Mouse (Mus musculus): ENCODE data around the gene Orai1. TPM values are rescaled to one million over a fixed set of nuclear protein-coding genes. Genes with fewer than 3 reads are reported as not detected.
A peak's percentile ranks its signal among the peaks of the same experiment; 100 is the strongest.

Gene Orai1
- polyA plus RNA-seq, 1 experiment from 2014 or later = 16.6 TPM

DNA sequence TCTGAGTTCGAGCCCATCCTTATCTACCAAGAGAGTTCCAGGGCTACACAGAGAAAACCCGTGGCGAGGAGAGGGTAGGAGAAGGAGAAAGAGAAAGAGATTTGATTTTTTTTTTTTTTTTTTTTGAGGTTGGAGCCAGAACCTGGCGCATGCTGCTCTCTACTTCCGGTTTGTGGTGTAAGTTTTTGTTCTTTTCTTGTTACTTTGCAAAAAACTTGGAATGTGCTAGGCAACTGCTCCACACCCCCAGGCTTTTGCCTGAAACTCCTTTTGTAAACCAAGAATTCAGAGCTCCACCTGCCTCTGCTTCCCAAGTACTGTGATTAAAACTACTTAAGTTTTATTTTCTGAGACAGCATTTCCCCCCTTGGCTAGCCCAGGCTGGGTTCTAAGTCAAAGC is 23.2 kb downstream of the Orai1 start:
- Histone ChIP-seq H3K9me3 (replicated peaks; ENCODE audit: control insufficient read depth, low read length) (no peaks in the 10 kb centered on the region), H3K4me1 (ENCODE audit: control insufficient read depth, insufficient read depth, low read length) (peaks cover 14% of the 10 kb centered on the region), H3K36me3 (ENCODE audit: control insufficient read depth, insufficient read depth, low read length) (no peaks in the 10 kb centered on the region), H3K27me3 (ENCODE audit: control insufficient read depth, insufficient read depth, low read length) (no peaks in the 10 kb centered on the region), H3K4me3 (replicated peaks; ENCODE audit: low read length) (no peak overlapping the region), H3K9ac (ENCODE audit: low read length) (no peak overlapping the region), H3K4me2 (ENCODE audit: low read depth, low read length) (no peak overlapping the region), H3K27ac (ENCODE audit: low read length) (no peak overlapping the region)
- ATAC-seq (ENCODE audit: insufficient read depth, low FRiP score) = no peak
- WGBS = 84% methylated on average over 5 of the region's 5 CpGs

DNA sequence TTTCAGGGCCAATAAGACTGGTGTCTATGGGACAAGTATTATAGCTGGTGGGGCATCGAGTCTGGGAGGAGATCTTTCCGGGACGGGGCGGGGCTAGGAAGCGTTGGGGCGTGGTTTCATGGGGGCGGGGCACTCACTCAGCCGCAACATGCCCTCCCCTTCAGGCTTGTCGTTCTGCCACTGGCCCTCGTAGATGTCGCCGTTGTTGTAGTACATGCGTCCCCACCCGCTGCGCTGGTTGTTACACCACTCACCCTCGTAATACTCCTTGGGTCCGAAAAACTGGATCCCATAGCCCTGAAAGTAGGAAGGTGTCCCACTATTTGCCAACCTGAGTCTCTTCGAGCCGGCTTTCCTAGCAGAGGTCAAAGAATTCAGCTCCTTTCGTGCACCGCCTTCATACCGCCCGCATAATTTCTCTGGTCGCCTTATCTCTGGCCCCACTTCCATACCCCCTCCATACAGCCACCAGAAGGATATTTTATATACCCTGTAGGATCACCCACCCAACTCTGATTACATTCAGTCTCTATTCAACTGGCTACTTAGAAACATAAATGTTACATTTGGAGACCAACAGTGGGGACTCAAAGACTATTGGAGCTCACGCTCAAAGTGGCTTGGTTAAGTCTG is 24.4 kb downstream of the Orai1 start:
- no peaks in the 10 kb centered on the region for H3K36me3 ChIP-seq (ENCODE audit: control insufficient read depth, insufficient read depth, low read length)
- H3K4me3 ChIP-seq (replicated peaks; ENCODE audit: low read length) = peak overlapping the region; percentile 48
- WGBS = 4% methylated on average over 25 of the region's 25 CpGs
- H3K9me3 ChIP-seq (replicated peaks; ENCODE audit: control insufficient read depth, low read length) = no peaks in the 10 kb centered on the region
- H3K27me3 ChIP-seq (ENCODE audit: control insufficient read depth, insufficient read depth, low read length) = no peaks in the 10 kb centered on the region
- peaks cover 14% of the 10 kb centered on the region for H3K4me1 ChIP-seq (ENCODE audit: control insufficient read depth, insufficient read depth, low read length)
- H3K27ac ChIP-seq (ENCODE audit: low read length) = no peak overlapping the region
- H3K4me2 ChIP-seq (ENCODE audit: low read depth, low read length) = peak overlapping the region; percentile 77
- H3K9ac ChIP-seq (ENCODE audit: low read length) = peak overlapping the region; percentile 66
- peak; percentile 61 for ATAC-seq (ENCODE audit: insufficient read depth, low FRiP score)

DNA sequence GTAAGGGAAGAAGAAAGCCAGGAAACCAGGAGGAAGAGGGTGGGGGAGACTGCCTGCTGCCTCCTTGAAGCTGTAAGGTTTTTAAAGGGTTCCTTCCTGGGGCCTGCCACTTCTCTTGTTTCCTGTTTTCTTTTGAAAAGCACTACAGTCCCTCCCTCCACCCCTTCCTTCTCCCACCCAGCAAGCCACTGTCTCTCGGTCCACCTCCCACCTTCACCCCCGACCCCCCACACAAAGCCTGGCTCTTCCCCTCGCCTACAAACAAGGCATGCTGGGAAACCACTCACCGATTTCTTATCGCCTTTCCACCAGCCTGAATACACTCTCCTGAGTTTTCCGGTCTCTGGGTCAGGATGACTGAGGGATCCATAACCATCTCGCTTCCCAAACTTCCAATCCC is 25.9 kb downstream of the Orai1 start:
- H3K27me3 ChIP-seq (ENCODE audit: control insufficient read depth, insufficient read depth, low read length) = no peaks in the 10 kb centered on the region
- no peaks in the 10 kb centered on the region for H3K36me3 ChIP-seq (ENCODE audit: control insufficient read depth, insufficient read depth, low read length)
- H3K27ac ChIP-seq (ENCODE audit: low read length) = 0 out of 2 replicates have a peak overlapping the region, but pooled peaks have one; percentile 21
- no peaks in the 10 kb centered on the region for H3K9me3 ChIP-seq (replicated peaks; ENCODE audit: control insufficient read depth, low read length)
- H3K4me2 ChIP-seq (ENCODE audit: low read depth, low read length) = no peak overlapping the region
- 56% methylated on average over 7 of the region's 7 CpGs for WGBS
- 0 out of 2 replicates have a peak overlapping the region, but pooled peaks have one; percentile 10 for H3K9ac ChIP-seq (ENCODE audit: low read length)
- no peak overlapping the region for H3K4me3 ChIP-seq (replicated peaks; ENCODE audit: low read length)
- no peak for ATAC-seq (ENCODE audit: insufficient read depth, low FRiP score)
- peaks cover 17% of the 10 kb centered on the region for H3K4me1 ChIP-seq (ENCODE audit: control insufficient read depth, insufficient read depth, low read length)

DNA sequence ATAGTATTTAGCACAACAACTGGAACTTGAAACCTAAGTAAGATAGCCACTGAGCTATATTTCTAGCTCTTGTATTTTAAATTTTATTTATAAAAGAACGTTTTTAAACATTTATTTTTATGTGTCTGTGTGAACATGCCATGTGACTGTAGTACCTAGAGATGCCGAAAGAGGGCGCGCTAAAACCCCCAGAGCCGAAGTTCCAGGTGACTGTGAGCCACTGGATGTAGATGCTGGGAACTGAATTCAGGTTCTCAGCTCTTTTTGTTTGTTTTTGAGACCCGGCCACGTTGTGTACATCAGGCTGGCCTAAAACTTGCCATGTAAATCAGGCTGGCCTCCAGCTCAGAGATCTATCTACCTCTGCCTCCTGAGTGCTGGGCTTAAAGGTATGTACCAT is 29.0 kb downstream of the Orai1 start:
- Histone ChIP-seq H3K27ac (ENCODE audit: low read length) (no peak overlapping the region), H3K9me3 (replicated peaks; ENCODE audit: control insufficient read depth, low read length) (no peaks in the 10 kb centered on the region), H3K4me2 (ENCODE audit: low read depth, low read length) (no peak overlapping the region), H3K9ac (ENCODE audit: low read length) (no peak overlapping the region), H3K4me1 (ENCODE audit: control insufficient read depth, insufficient read depth, low read length) (peaks cover 4% of the 10 kb centered on the region), H3K27me3 (ENCODE audit: control insufficient read depth, insufficient read depth, low read length) (no peaks in the 10 kb centered on the region), H3K4me3 (replicated peaks; ENCODE audit: low read length) (no peak overlapping the region), H3K36me3 (ENCODE audit: control insufficient read depth, insufficient read depth, low read length) (no peaks in the 10 kb centered on the region)
- 23% methylated on average over 7 of the region's 7 CpGs for WGBS
- ATAC-seq (ENCODE audit: insufficient read depth, low FRiP score) = no peak

DNA sequence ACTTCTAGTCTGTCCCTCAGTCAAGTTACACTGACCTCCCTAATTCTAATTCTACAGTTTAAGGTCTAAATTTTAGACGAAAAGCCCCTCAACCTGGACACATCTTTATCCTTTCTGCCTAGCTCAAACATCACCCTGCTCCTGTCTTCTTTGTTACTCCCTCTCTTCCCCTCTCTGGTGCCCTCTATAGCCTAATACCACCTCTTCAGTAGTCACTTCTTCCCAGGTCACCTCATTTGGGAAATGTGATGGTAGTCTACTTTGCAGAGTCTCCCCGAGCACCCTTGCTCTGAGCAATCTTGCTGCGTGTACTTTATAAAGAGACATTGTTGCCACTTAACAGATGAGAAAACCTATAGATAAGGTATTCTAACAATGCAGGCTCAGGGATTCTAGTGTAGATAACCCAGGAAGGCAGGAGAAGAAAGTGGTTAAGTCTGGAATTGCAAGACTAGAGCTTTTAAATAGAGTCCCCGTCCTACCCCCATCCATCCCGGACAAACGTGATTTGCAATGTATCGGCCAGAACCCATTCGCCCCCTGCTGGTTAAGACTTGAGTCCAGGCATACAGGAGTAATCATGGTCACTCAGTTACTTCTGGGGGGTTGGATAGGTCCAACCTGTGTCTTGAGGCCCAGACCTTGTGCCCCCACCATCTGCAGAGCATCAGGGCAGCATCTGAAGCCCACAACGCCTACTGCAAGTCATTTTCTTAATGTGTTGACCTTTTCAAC is 30.9 kb downstream of the Orai1 start:
- Histone ChIP-seq H3K4me1 (ENCODE audit: control insufficient read depth, insufficient read depth, low read length) (peaks cover 8% of the 10 kb centered on the region), H3K9ac (ENCODE audit: low read length) (no peak overlapping the region), H3K36me3 (ENCODE audit: control insufficient read depth, insufficient read depth, low read length) (no peaks in the 10 kb centered on the region), H3K9me3 (replicated peaks; ENCODE audit: control insufficient read depth, low read length) (no peaks in the 10 kb centered on the region), H3K27me3 (ENCODE audit: control insufficient read depth, insufficient read depth, low read length) (no peaks in the 10 kb centered on the region), H3K4me2 (ENCODE audit: low read depth, low read length) (no peak overlapping the region), H3K27ac (ENCODE audit: low read length) (no peak overlapping the region), H3K4me3 (replicated peaks; ENCODE audit: low read length) (no peak overlapping the region)
- WGBS = 24% methylated on average over 9 of the region's 9 CpGs
- ATAC-seq (ENCODE audit: insufficient read depth, low FRiP score) = peak; percentile 78

DNA sequence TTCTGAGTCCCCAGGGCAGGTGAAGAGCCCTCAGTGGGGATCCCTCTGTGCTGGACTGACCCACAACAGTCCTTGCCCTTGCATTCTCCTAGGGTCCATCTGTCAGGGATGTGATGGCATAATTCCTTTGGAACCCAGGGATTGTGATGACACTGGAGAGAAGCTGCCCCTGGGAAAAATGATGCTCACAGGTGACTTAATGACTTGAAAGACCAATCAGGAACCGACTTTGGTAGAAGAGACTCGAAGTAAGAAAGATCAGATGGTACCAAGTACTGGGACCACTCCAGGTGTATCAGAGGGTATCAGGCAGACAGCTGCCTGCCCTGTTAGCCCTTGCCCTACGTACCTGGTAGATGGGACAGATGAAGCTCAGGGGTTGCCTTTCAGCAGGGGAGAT is 32.0 kb downstream of the Orai1 start, which contains the start of gene Morn3:
Gene Morn3 (minus strand): TSS at position 101 of the 400 bp plus-strand sequence.
- Histone ChIP-seq H3K4me1 (ENCODE audit: control insufficient read depth, insufficient read depth, low read length) (peaks cover 8% of the 10 kb centered on the region), H3K9ac (ENCODE audit: low read length) (no peak within 1 kb of the TSS), H3K4me2 (ENCODE audit: low read depth, low read length) (no peak within 1 kb of the TSS), H3K4me3 (replicated peaks; ENCODE audit: low read length) (no peak within 1 kb of the TSS), H3K27ac (ENCODE audit: low read length) (no peak within 1 kb of the TSS), H3K36me3 (ENCODE audit: control insufficient read depth, insufficient read depth, low read length) (no peaks in the 10 kb centered on the region), H3K9me3 (replicated peaks; ENCODE audit: control insufficient read depth, low read length) (no peaks in the 10 kb centered on the region), H3K27me3 (ENCODE audit: control insufficient read depth, insufficient read depth, low read length) (no peaks in the 10 kb centered on the region)
- no peak for ATAC-seq (ENCODE audit: insufficient read depth, low FRiP score)
- 76% methylated on average over 3 of the region's 3 CpGs for WGBS

DNA sequence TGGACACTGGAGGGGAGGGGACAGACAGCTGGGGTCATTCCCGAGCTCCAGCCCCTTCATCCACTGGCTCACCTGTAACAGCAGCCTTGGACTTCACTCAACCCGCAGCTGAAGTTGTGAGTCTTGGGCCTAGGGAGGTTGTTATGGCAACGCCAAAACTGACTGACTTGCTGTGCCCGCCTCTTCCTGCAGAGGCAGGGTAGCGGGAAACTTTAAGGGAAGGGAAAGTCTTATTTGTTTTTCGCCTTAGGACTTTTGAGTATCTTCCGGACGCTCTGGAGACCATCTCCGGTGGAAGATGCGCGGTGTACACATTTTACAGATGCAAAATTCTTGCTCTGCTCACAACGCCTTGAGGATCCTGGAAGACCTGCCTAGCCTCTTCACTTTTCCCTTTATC is 34.4 kb downstream of the Orai1 start:
- Histone ChIP-seq H3K4me3 (replicated peaks; ENCODE audit: low read length) (peak overlapping the region; percentile 27), H3K36me3 (ENCODE audit: control insufficient read depth, insufficient read depth, low read length) (no peaks in the 10 kb centered on the region), H3K9ac (ENCODE audit: low read length) (peak overlapping the region; percentile 61), H3K9me3 (replicated peaks; ENCODE audit: control insufficient read depth, low read length) (no peaks in the 10 kb centered on the region), H3K27ac (ENCODE audit: low read length) (no peak overlapping the region), H3K4me2 (ENCODE audit: low read depth, low read length) (peak overlapping the region; percentile 46), H3K27me3 (ENCODE audit: control insufficient read depth, insufficient read depth, low read length) (no peaks in the 10 kb centered on the region), H3K4me1 (ENCODE audit: control insufficient read depth, insufficient read depth, low read length) (peaks cover 8% of the 10 kb centered on the region)
- WGBS = 3% methylated on average over 12 of the region's 12 CpGs
- ATAC-seq (ENCODE audit: insufficient read depth, low FRiP score) = no peak

DNA sequence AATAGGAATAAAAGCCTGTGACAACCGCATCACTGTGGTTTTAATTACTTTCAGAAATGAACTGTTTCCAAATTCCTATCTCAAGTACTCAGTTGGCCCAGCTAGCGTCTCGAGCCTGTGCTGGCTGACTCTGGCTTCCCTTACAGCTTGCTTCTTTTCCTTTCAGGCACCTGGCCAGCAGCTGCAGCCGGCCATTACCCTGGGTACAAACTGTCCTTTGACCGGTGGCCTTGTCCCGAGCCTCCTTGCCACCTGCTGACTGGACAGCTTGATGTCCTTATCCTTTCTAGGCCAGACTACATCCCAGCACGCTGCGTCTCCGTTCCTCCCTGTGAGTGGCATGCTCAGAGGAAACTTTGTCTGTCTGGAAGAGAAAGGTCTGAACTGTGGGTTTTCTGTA is 36.0 kb downstream of the Orai1 start:
- no peaks in the 10 kb centered on the region for H3K27me3 ChIP-seq (ENCODE audit: control insufficient read depth, insufficient read depth, low read length)
- no peak overlapping the region for H3K4me2 ChIP-seq (ENCODE audit: low read depth, low read length)
- H3K9ac ChIP-seq (ENCODE audit: low read length) = no peak overlapping the region
- no peak overlapping the region for H3K27ac ChIP-seq (ENCODE audit: low read length)
- H3K4me1 ChIP-seq (ENCODE audit: control insufficient read depth, insufficient read depth, low read length) = peaks cover 5% of the 10 kb centered on the region
- H3K36me3 ChIP-seq (ENCODE audit: control insufficient read depth, insufficient read depth, low read length) = no peaks in the 10 kb centered on the region
- 85% methylated on average over 9 of the region's 9 CpGs for WGBS
- H3K4me3 ChIP-seq (replicated peaks; ENCODE audit: low read length) = no peak overlapping the region
- no peaks in the 10 kb centered on the region for H3K9me3 ChIP-seq (replicated peaks; ENCODE audit: control insufficient read depth, low read length)
- ATAC-seq (ENCODE audit: insufficient read depth, low FRiP score) = no peak

DNA sequence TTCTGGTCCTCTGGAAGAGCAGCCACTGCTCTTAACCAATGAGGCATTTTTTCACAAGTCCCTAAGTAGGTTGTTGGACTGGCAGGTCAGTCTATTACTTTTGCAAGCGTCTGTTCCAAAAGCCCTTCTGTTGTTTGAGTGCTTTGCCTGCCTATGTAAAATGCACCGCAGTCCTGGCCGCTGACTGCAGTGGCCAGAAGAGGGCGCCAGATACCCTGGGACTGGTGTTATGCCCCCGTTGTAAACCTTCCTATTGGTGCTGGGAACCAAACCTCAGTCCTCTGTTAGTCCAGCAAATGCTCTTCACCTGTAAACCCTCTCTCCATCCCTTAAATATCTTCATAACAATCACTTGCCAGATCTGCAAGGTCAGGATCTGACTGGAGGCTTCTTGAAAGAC is 36.9 kb downstream of the Orai1 start:
- Histone ChIP-seq H3K4me2 (ENCODE audit: low read depth, low read length) (no peak overlapping the region), H3K4me3 (replicated peaks; ENCODE audit: low read length) (no peak overlapping the region), H3K27ac (ENCODE audit: low read length) (no peak overlapping the region), H3K9ac (ENCODE audit: low read length) (no peak overlapping the region), H3K36me3 (ENCODE audit: control insufficient read depth, insufficient read depth, low read length) (no peaks in the 10 kb centered on the region), H3K9me3 (replicated peaks; ENCODE audit: control insufficient read depth, low read length) (no peaks in the 10 kb centered on the region), H3K4me1 (ENCODE audit: control insufficient read depth, insufficient read depth, low read length) (peaks cover 5% of the 10 kb centered on the region), H3K27me3 (ENCODE audit: control insufficient read depth, insufficient read depth, low read length) (no peaks in the 10 kb centered on the region)
- ATAC-seq (ENCODE audit: insufficient read depth, low FRiP score) = no peak
- 76% methylated on average over 5 of the region's 5 CpGs for WGBS
